ENCODE assay signal across 16 mouse cellular contexts in the genomic region with DNA sequence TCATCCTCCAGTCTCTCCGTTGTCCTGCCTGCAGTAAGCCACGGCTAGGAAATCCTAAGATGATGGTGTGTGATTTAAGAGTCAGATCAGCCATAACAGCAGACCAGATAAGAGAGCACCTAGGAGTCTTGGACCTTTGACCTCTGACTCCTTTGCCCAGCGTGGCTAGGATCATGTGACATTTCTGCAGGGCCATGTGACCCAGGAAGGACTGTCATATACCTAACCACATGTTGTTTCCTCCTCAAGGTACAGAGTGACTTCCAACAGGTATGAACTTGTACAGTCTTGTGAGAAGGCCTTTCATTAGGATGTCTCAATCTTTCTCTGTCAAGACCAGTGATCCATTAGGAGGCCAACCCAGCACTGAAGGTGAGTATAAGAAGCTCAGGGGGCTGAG.
DNase-seq lines count a peak whose midpoint lies in the region; ATAC-seq lines count a peak whose summit lies in the region.
"Had no signal": no experiment of that assay in that cellular context is flagged by ENCODE, and none has a peak within 500 bp of the region (broad histone marks: within the 10 kb centered on the region; RNA-seq: fewer than 3 reads in every experiment).

No protein-coding gene starts in this region.

- no peak overlapping the region for H3K27ac ChIP-seq in intestine, embryonic 16.5 days (ENCODE audit: low read length)
- H3K27ac ChIP-seq in intestine, embryonic 15.5 days = no peak overlapping the region
- H3K27ac ChIP-seq in embryonic facial prominence, embryonic 13.5 days = 0 out of 2 replicates have a peak overlapping the region, but pooled peaks have one; percentile 7
- no peak overlapping the region for H3K27ac ChIP-seq in limb, embryonic 13.5 days
- H3K27ac ChIP-seq: forebrain, embryonic 12.5 days; hindbrain, embryonic 12.5 days; limb, embryonic 15.5 days had no signal

- no peak overlapping the region for H3K4me3 ChIP-seq in intestine, embryonic 16.5 days (ENCODE audit: low read length)
- no peak overlapping the region for H3K4me3 ChIP-seq in intestine, embryonic 15.5 days (replicated peaks)
- no peak overlapping the region for H3K4me3 ChIP-seq in embryonic facial prominence, embryonic 13.5 days
- no peak overlapping the region for H3K4me3 ChIP-seq in limb, embryonic 13.5 days
- H3K4me3 ChIP-seq: forebrain, embryonic 12.5 days; hindbrain, embryonic 12.5 days; limb, embryonic 15.5 days had no signal

- 61% methylated on average over 3 of the region's 3 CpGs for whole genome bisulfite sequencing in intestine, embryonic 16.5 days
- WGBS in intestine, embryonic 15.5 days = 57% methylated on average over 3 of the region's 3 CpGs
- 68% methylated on average over 3 of the region's 3 CpGs for WGBS in embryonic facial prominence, embryonic 13.5 days
- whole genome bisulfite sequencing in limb, embryonic 13.5 days = 61% methylated on average over 3 of the region's 3 CpGs

- no peaks in the 10 kb centered on the region for H3K36me3 ChIP-seq in intestine, embryonic 16.5 days (ENCODE audit: control insufficient read depth, insufficient read depth, low read length)
- H3K36me3 ChIP-seq in intestine, embryonic 15.5 days = no peaks in the 10 kb centered on the region
- H3K36me3 ChIP-seq in embryonic facial prominence, embryonic 13.5 days = no peaks in the 10 kb centered on the region
- no peaks in the 10 kb centered on the region for H3K36me3 ChIP-seq in limb, embryonic 13.5 days
- H3K36me3 ChIP-seq: forebrain, embryonic 12.5 days; hindbrain, embryonic 12.5 days; limb, embryonic 15.5 days had no signal

- DNase-seq in urinary bladder, postnatal 10 days (ENCODE audit: low spot score) = no peak
- no peak for DNase-seq in layer of hippocampus, adult 18-20 months (ENCODE audit: low spot score in 2 of 2)
- DNase-seq: adrenal gland, postnatal 10 days; cerebellum, adult 2 months; kidney, adult 18-20 months; kidney, postnatal 10 days; lung, adult 18-20 months had no signal

- H3K9ac ChIP-seq in intestine, embryonic 16.5 days (ENCODE audit: low read depth, low read length) = no peak overlapping the region
- H3K9ac ChIP-seq in intestine, embryonic 15.5 days = no peak overlapping the region
- H3K9ac ChIP-seq in embryonic facial prominence, embryonic 13.5 days = 0 out of 2 replicates have a peak overlapping the region, but pooled peaks have one; percentile 21
- H3K9ac ChIP-seq in limb, embryonic 13.5 days = no peak overlapping the region
- H3K9ac ChIP-seq: forebrain, embryonic 12.5 days; hindbrain, embryonic 12.5 days; limb, embryonic 15.5 days had no signal

- H3K4me1 ChIP-seq in intestine, embryonic 16.5 days (ENCODE audit: control insufficient read depth, insufficient read depth, low read length) = no peaks in the 10 kb centered on the region; the same call in 1 of the 2 replicates
- H3K4me1 ChIP-seq in intestine, embryonic 15.5 days (replicated peaks) = 0 out of 2 replicates have a peak, but pooled peaks cover 5% of the 10 kb centered on the region
- H3K4me1 ChIP-seq in embryonic facial prominence, embryonic 13.5 days = peaks cover 19% of the 10 kb centered on the region
- peaks cover 19% of the 10 kb centered on the region for H3K4me1 ChIP-seq in limb, embryonic 13.5 days

- no peak overlapping the region for H3K4me2 ChIP-seq in intestine, embryonic 16.5 days (ENCODE audit: low read depth, low read length)
- no peak overlapping the region for H3K4me2 ChIP-seq in intestine, embryonic 15.5 days (replicated peaks)
- H3K4me2 ChIP-seq in embryonic facial prominence, embryonic 13.5 days = no peak overlapping the region
- H3K4me2 ChIP-seq in limb, embryonic 13.5 days (replicated peaks) = no peak overlapping the region
- H3K4me2 ChIP-seq: forebrain, embryonic 12.5 days; hindbrain, embryonic 12.5 days; limb, embryonic 15.5 days; midbrain, embryonic 11.5 days had no signal

- peak; percentile 59; the same call in 1 of the 2 replicates for ATAC-seq in intestine, embryonic 16.5 days
- no peak for ATAC-seq in intestine, embryonic 15.5 days
- peak; percentile 17 for ATAC-seq in CD4-positive, CD25-positive, alpha-beta regulatory T cell, adult 4 months
- no peak for ATAC-seq in embryonic facial prominence, embryonic 13.5 days (ENCODE audit: insufficient number of reproducible peaks, insufficient read depth, low FRiP score, low TSS enrichment, low read depth)
- ATAC-seq in limb, embryonic 13.5 days (ENCODE audit: low FRiP score, low read depth) = peak; percentile 18; the same call in 1 of the 2 replicates

- no peaks in the 10 kb centered on the region for H3K9me3 ChIP-seq in intestine, embryonic 16.5 days (ENCODE audit: control insufficient read depth, low read length)
- no peaks in the 10 kb centered on the region for H3K9me3 ChIP-seq in intestine, embryonic 15.5 days
- no peaks in the 10 kb centered on the region for H3K9me3 ChIP-seq in embryonic facial prominence, embryonic 13.5 days
- no peaks in the 10 kb centered on the region for H3K9me3 ChIP-seq in limb, embryonic 13.5 days
- H3K9me3 ChIP-seq: forebrain, embryonic 12.5 days; hindbrain, embryonic 12.5 days; limb, embryonic 15.5 days had no signal

- no peaks in the 10 kb centered on the region for H3K27me3 ChIP-seq in intestine, embryonic 16.5 days (replicated peaks; ENCODE audit: control insufficient read depth, insufficient read depth, low read length)
- no peaks in the 10 kb centered on the region for H3K27me3 ChIP-seq in intestine, embryonic 15.5 days (replicated peaks)
- no peaks in the 10 kb centered on the region for H3K27me3 ChIP-seq in embryonic facial prominence, embryonic 13.5 days
- peaks cover 44% of the 10 kb centered on the region; the same call in 1 of the 2 replicates for H3K27me3 ChIP-seq in limb, embryonic 13.5 days
- H3K27me3 ChIP-seq: forebrain, embryonic 12.5 days; hindbrain, embryonic 12.5 days had no signal

Comparison
In these comparisons a context has a peak if more than half of its experiments do, and no peak if none do; other contexts are left out.
1. ATAC-seq: peak in intestine, embryonic 16.5 days (single experiment), CD4-positive, CD25-positive, alpha-beta regulatory T cell, adult 4 months (single experiment) and limb, embryonic 13.5 days (single experiment); none in intestine, embryonic 15.5 days (single experiment) and embryonic facial prominence, embryonic 13.5 days (single experiment).